Mouse (Mus musculus): ENCODE measurements around the gene Gipc3.

GRCm38 (mm10) chr10:81360721-81361120, 17.7 kb upstream of the Gipc3 start:
- TF ChIP-seq CTCF (IDR thresholded peaks at IDR 0.05; ENCODE audit: control insufficient read depth, insufficient read depth, insufficient read length) = no peak
- TF ChIP-seq MYOD1 (IDR thresholded peaks at IDR 0.05; ENCODE audit: control insufficient read depth, insufficient read length, low read depth) = no peak
- TF ChIP-seq MYOG (IDR thresholded peaks at IDR 0.05; ENCODE audit: control insufficient read depth, extremely low read depth, insufficient read length) = no peak
- no peak for TF ChIP-seq USF1 (IDR thresholded peaks at IDR 0.05; ENCODE audit: low read depth)
- no peak for TF ChIP-seq CEBPB (IDR thresholded peaks at IDR 0.05; ENCODE audit: low read depth)
- no peak for TF ChIP-seq MAX (IDR thresholded peaks at IDR 0.05)
- TF ChIP-seq FOSL1 (IDR thresholded peaks at IDR 0.05; ENCODE audit: insufficient read depth, low read length, poor library complexity, severe bottlenecking) = no peak

Data from C2C12 (cell line).